Mouse (Mus musculus) limb, embryonic 11.5 days (tissue): ENCODE data around the gene Pdia6. TPM values are rescaled to one million over a fixed set of nuclear protein-coding genes. Genes with fewer than 3 reads are reported as not detected.
A peak's percentile ranks its signal among the peaks of the same experiment; 100 is the strongest.

ENCODE experiments used
- ATAC-seq: fragments of 200-750 bp; cut with Nextera tagmentation; 2 replicates; pipeline ENCODE4 v1.8.0; 2017; ENCODE audit warnings: low read depth; ENCODE audit not compliant: insufficient number of reproducible peaks, low FRiP score, low TSS enrichment
- DNase-seq: peaks from one replicate; pipeline ENCODE4 v3.0.0-alpha.2; 2015; ENCODE audit warnings: low spot score
- H3K27ac ChIP-seq: fragments of 300-500 bp; sonication (generic); replicated peaks from 2 replicates; pipeline ENCODE4 v1.5.1; 2014; ENCODE audit warnings: low read depth, mild to moderate bottlenecking, low read length
- H3K27me3 ChIP-seq: fragments of 300-500 bp; sonication (generic); 2 replicates; pipeline ENCODE4 v1.6.1; 2014; ENCODE audit warnings: mild to moderate bottlenecking, low read length, mixed read lengths; ENCODE audit not compliant: control insufficient read depth, insufficient read depth
- H3K36me3 ChIP-seq: fragments of 300-500 bp; sonication (generic); 2 replicates; pipeline ENCODE4 v1.6.1; 2014; ENCODE audit warnings: mild to moderate bottlenecking, low read length, moderate library complexity, mixed read lengths; ENCODE audit not compliant: control insufficient read depth, insufficient read depth
- H3K4me1 ChIP-seq: fragments of 300-500 bp; sonication (generic); 2 replicates; pipeline ENCODE4 v1.6.1; 2014; ENCODE audit warnings: low read length, mixed read lengths; ENCODE audit not compliant: control insufficient read depth, insufficient read depth
- H3K4me2 ChIP-seq: fragments of 300-500 bp; sonication (generic); 2 replicates; pipeline ENCODE4 v1.6.1; 2014; ENCODE audit warnings: low read depth, mild to moderate bottlenecking, moderate library complexity; ENCODE audit not compliant: severe bottlenecking
- H3K4me3 ChIP-seq: fragments of 300-500 bp; sonication (generic); 2 replicates; pipeline ENCODE4 v1.5.1; 2014; ENCODE audit warnings: low read depth, low read length
- H3K9ac ChIP-seq: fragments of 300-500 bp; sonication (generic); 2 replicates; pipeline ENCODE4 v1.6.1; 2014; ENCODE audit warnings: mild to moderate bottlenecking, low read length
- H3K9me3 ChIP-seq: fragments of 300-500 bp; sonication (generic); 2 replicates; pipeline ENCODE4 v1.6.1; 2016; ENCODE audit warnings: low read length; ENCODE audit not compliant: control insufficient read depth
- WGBS: fragments of 180-500 bp; shearing (Covaris S2); extraction: QIAGEN DNeasy Blood & Tissue Kit; methylation state at CpG from one replicate; pipeline ENCODE4 v1.1.7; 2014; 5-methylcytosine and 5-hydroxymethylcytosine counted together
- polyA plus RNA-seq: library from polyadenylated mRNA; unstranded; fragments of >200 nt; fragmentation: Nextera tagmentation; extraction: Ambion mirVana; gene quantifications from 2 replicates; pipeline ENCODE4 v1.2.1, GENCODE M21; 2014

Gene Pdia6
- polyA plus RNA-seq, 1 experiment from 2014 or later = 604 TPM

GRCm38 (mm10) chr12:17250962-17251361 is 15.4 kb upstream of the Pdia6 start:
- no peak for ATAC-seq
- 73% methylated on average over 8 of the region's 8 CpGs for WGBS
- H3K27ac ChIP-seq = no peak overlapping the region
- H3K27me3 ChIP-seq = no peaks in the 10 kb centered on the region
- H3K4me2 ChIP-seq = no peak overlapping the region
- no peaks in the 10 kb centered on the region for H3K36me3 ChIP-seq
- no peaks in the 10 kb centered on the region for H3K4me1 ChIP-seq
- no peak overlapping the region for H3K4me3 ChIP-seq
- DNase-seq = no peak
- no peaks in the 10 kb centered on the region for H3K9me3 ChIP-seq
- H3K9ac ChIP-seq = no peak overlapping the region

GRCm38 (mm10) chr12:17253069-17253468 is 13.3 kb upstream of the Pdia6 start:
- WGBS = 9% methylated on average over 9 of the region's 9 CpGs
- H3K27me3 ChIP-seq = no peaks in the 10 kb centered on the region
- H3K9ac ChIP-seq = no peak overlapping the region
- no peak overlapping the region for H3K27ac ChIP-seq
- H3K4me2 ChIP-seq = no peak overlapping the region
- no peak for ATAC-seq
- no peaks in the 10 kb centered on the region for H3K4me1 ChIP-seq
- H3K9me3 ChIP-seq = no peaks in the 10 kb centered on the region
- H3K36me3 ChIP-seq = no peaks in the 10 kb centered on the region
- DNase-seq = peak; percentile 89
- no peak overlapping the region for H3K4me3 ChIP-seq

GRCm38 (mm10) chr12:17255602-17256001 is 10.7 kb upstream of the Pdia6 start:
- WGBS = 88% methylated on average over 6 of the region's 6 CpGs
- no peaks in the 10 kb centered on the region for H3K27me3 ChIP-seq
- H3K4me2 ChIP-seq = no peak overlapping the region
- H3K4me3 ChIP-seq = no peak overlapping the region
- no peak overlapping the region for H3K9ac ChIP-seq
- DNase-seq = no peak
- H3K9me3 ChIP-seq = no peaks in the 10 kb centered on the region
- H3K4me1 ChIP-seq = no peaks in the 10 kb centered on the region
- no peak overlapping the region for H3K27ac ChIP-seq
- no peak for ATAC-seq
- H3K36me3 ChIP-seq = no peaks in the 10 kb centered on the region

- Histone ChIP-seq H3K4me1 (no peaks in the 10 kb centered on the region), H3K27me3 (no peaks in the 10 kb centered on the region), H3K27ac (no peak overlapping the region), H3K4me3 (no peak overlapping the region), H3K9ac (no peak overlapping the region), H3K9me3 (no peaks in the 10 kb centered on the region), H3K4me2 (no peak overlapping the region), H3K36me3 (no peaks in the 10 kb centered on the region)
- DNase-seq (peak; percentile 73), ATAC-seq (peak; percentile 58; the same call in 1 of the 2 replicates)
- 4% methylated on average over 10 of the region's 10 CpGs for WGBS
Measured at GRCm38 (mm10) chr12:17256905-17257304, 9.4 kb upstream of the Pdia6 start.

- WGBS = 89% methylated on average over 7 of the region's 7 CpGs
- DNase-seq (no peak), ATAC-seq (no peak)
- Histone ChIP-seq H3K27me3 (no peaks in the 10 kb centered on the region), H3K27ac (no peak overlapping the region), H3K9me3 (no peaks in the 10 kb centered on the region), H3K4me3 (no peak overlapping the region), H3K4me2 (no peak overlapping the region), H3K9ac (no peak overlapping the region), H3K4me1 (no peaks in the 10 kb centered on the region), H3K36me3 (no peaks in the 10 kb centered on the region)
Measured at GRCm38 (mm10) chr12:17258431-17258830, 7.9 kb upstream of the Pdia6 start.

- no peak overlapping the region for H3K27ac ChIP-seq
- H3K4me3 ChIP-seq = no peak overlapping the region
- H3K4me2 ChIP-seq = no peak overlapping the region
- no peaks in the 10 kb centered on the region for H3K27me3 ChIP-seq
- DNase-seq = no peak
- H3K4me1 ChIP-seq = 0 out of 2 replicates have a peak, but pooled peaks cover 2% of the 10 kb centered on the region
- no peaks in the 10 kb centered on the region for H3K9me3 ChIP-seq
- WGBS = 93% methylated on average over 3 of the region's 3 CpGs
- no peak overlapping the region for H3K9ac ChIP-seq
- no peaks in the 10 kb centered on the region for H3K36me3 ChIP-seq
- no peak for ATAC-seq
Measured at GRCm38 (mm10) chr12:17261005-17261404, 5.3 kb upstream of the Pdia6 start.

- 83% methylated on average over 3 of the region's 3 CpGs for WGBS
- DNase-seq = no peak
- Histone ChIP-seq H3K27ac (no peak overlapping the region), H3K9me3 (no peaks in the 10 kb centered on the region), H3K36me3 (peaks cover 2% of the 10 kb centered on the region; the same call in 1 of the 2 replicates), H3K4me1 (peaks cover 12% of the 10 kb centered on the region), H3K4me3 (no peak overlapping the region), H3K27me3 (no peaks in the 10 kb centered on the region), H3K4me2 (no peak overlapping the region), H3K9ac (no peak overlapping the region)
- ATAC-seq = no peak
Measured at GRCm38 (mm10) chr12:17263881-17264280, 2.5 kb upstream of the Pdia6 start.

GRCm38 (mm10) chr12:17264826-17265225 is 1.5 kb upstream of the Pdia6 start:
- no peak overlapping the region for H3K4me3 ChIP-seq
- no peak overlapping the region for H3K4me2 ChIP-seq
- H3K9ac ChIP-seq = no peak overlapping the region
- H3K27me3 ChIP-seq = no peaks in the 10 kb centered on the region
- WGBS = 78% methylated on average over 2 of the region's 2 CpGs
- DNase-seq (no peak), ATAC-seq (no peak)
- H3K4me1 ChIP-seq = peaks cover 13% of the 10 kb centered on the region
- no peak overlapping the region for H3K27ac ChIP-seq
- no peaks in the 10 kb centered on the region for H3K9me3 ChIP-seq
- peaks cover 6% of the 10 kb centered on the region; the same call in 1 of the 2 replicates for H3K36me3 ChIP-seq

- ATAC-seq (peak; percentile 76; the same call in 1 of the 2 replicates), DNase-seq (no peak)
- WGBS = 0% methylated on average over 21 of the region's 21 CpGs
- Histone ChIP-seq H3K4me2 (peak overlapping the region; percentile 62), H3K9ac (peak overlapping the region; percentile 93), H3K4me1 (peaks cover 13% of the 10 kb centered on the region), H3K36me3 (peaks cover 19% of the 10 kb centered on the region; the same call in 1 of the 2 replicates), H3K27ac (0 out of 2 replicates have a peak overlapping the region, but pooled peaks have one; percentile 36), H3K4me3 (peak overlapping the region; percentile 94), H3K27me3 (no peaks in the 10 kb centered on the region), H3K9me3 (no peaks in the 10 kb centered on the region)
Measured at GRCm38 (mm10) chr12:17266673-17266990, 287 bp downstream of the Pdia6 start.
